Mouse (Mus musculus): ENCODE data around the gene Fcer1g.

Gene Fcer1g

GRCm38 (mm10) chr1:171193093-171193840 lies 40.9 kb downstream of the Fcer1g start:
- TF ChIP-seq GATA4 (IDR thresholded peaks at IDR 0.05; ENCODE audit: insufficient replicate concordance, low read length): no peak

DNA sequence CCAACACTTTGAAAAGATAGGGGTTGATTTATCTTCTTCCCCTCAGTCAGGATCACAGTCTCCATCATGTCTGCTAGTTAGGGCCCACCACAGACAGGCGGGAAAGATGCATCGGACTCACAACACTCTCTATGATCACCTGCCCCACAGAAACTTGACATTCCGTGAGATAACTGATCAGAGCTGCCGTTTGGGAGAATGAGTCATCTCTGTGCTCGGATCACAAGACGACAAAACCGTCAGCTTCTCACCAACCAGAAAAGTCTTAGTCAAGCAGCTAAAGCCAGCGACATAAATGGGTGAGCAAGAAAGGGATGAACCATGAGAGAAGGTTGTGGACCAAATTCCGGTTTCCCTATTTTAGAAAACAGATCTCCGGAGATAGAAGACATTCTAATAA lies 41.9 kb downstream of the Fcer1g start:
- no peak for TF ChIP-seq GATA4 (IDR thresholded peaks at IDR 0.05; ENCODE audit: insufficient replicate concordance, low read length)

GRCm38 (mm10) chr1:171190832-171191231 lies 43.3 kb downstream of the Fcer1g start:
- TF ChIP-seq GATA4 (IDR thresholded peaks at IDR 0.05; ENCODE audit: insufficient replicate concordance, low read length): no peak

GRCm38 (mm10) chr1:171189476-171190114 lies 44.6 kb downstream of the Fcer1g start:
- TF ChIP-seq GATA4 (IDR thresholded peaks at IDR 0.05; ENCODE audit: insufficient replicate concordance, low read length): no peak

DNA sequence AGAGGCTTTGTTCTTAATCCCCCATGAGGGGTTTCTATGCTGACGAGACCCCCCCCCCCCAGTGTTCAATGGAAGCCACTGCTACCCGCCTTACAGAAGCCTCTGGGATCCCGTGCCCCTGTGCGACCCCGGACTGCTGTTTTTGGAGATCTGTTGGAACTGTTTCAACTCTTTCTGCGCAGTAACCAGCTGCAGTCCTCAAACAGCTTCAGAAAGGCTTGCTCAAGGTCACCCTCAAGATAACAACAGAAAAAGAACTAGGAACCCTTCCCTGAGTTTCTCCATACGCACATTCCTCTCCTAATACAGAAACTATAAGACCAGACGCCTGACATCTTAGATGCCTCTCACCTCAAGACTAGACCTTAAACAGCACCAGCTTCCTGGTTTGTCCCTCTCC lies 45.1 kb downstream of the Fcer1g start:
- TF ChIP-seq GATA4 (IDR thresholded peaks at IDR 0.05; ENCODE audit: insufficient replicate concordance, low read length): no peak

DNA sequence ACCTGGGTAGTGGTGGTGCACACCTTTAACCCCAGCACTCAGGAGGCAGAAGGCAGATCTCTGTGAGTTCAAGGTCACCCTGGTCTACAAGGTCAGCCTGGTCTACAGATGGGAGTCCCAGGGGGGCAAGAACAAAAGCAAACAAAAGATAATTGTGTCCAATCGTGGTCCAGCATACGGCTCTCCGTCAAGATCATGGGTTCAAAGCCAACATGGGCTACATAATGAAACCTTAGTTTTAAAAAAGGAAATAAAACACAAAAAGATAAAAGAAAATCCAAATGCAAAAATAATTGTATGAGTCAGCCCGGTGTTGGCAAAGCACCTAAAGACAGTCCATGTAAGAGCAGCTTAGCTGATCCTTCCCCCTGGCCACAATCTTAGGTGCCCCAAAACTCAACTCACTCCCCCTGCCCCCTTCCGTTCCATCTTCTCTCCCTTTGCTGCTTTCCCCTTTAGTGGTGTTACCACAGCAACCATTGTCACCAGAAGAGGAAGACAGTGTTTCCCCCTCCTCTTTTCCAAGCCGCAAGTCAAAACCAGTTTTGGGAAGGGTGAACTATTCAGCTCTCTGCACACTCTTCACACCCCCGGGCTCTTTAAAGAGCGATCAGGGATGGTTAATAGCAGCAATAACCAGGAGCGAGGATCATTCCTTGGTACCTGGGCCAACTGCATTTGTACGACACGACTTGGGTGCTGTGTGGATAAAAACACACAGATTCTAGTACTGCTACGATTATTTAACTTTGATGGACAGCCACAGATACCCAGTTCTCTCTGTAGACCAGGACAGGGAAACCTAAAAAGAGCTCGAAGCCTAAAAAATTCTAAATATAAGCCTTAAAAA lies 46.1 kb downstream of the Fcer1g start:
- TF ChIP-seq GATA4 (IDR thresholded peaks at IDR 0.05; ENCODE audit: insufficient replicate concordance, low read length): no peak

DNA sequence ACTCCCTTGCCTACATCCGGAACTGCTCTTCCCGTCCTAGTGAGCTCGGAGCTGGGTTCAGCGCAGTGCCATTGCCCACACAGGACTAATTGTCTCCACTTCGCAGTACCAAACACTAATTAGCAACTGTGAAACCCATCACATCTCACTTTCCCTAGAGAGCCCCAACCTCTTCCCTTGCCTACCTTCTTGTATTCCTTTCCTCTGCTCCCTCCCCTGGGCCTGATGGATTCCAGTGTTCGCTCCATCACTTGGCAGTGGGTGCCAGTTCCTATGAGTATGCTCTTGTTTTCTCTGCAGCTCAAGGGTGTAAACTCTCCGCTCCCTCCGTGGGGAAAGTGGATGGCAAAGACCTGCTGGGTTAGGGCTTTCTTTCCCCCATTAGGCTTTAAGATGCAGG lies 48.5 kb downstream of the Fcer1g start:
- no peak for TF ChIP-seq GATA4 (IDR thresholded peaks at IDR 0.05; ENCODE audit: insufficient replicate concordance, low read length)

- TF ChIP-seq GATA4 (IDR thresholded peaks at IDR 0.05; ENCODE audit: insufficient replicate concordance, low read length): no peak
Measured at GRCm38 (mm10) chr1:171184314-171184713, 49.9 kb downstream of the Fcer1g start.

GRCm38 (mm10) chr1:171183620-171184019 lies 50.5 kb downstream of the Fcer1g start:
- no peak for TF ChIP-seq GATA4 (IDR thresholded peaks at IDR 0.05; ENCODE audit: insufficient replicate concordance, low read length)

- TF ChIP-seq GATA4 (IDR thresholded peaks at IDR 0.05; ENCODE audit: insufficient replicate concordance, low read length): no peak
Measured at GRCm38 (mm10) chr1:171183025-171183424, 51.1 kb downstream of the Fcer1g start.
